Mouse (Mus musculus): ENCODE measurements around the gene Gapvd1. TPM values are rescaled to one million over a fixed set of nuclear protein-coding genes. Genes with fewer than 3 reads are reported as not detected.

The Gapvd1 gene
- polyA plus RNA-seq, 1 experiment from 2014 or later: 54.8 TPM

DNA sequence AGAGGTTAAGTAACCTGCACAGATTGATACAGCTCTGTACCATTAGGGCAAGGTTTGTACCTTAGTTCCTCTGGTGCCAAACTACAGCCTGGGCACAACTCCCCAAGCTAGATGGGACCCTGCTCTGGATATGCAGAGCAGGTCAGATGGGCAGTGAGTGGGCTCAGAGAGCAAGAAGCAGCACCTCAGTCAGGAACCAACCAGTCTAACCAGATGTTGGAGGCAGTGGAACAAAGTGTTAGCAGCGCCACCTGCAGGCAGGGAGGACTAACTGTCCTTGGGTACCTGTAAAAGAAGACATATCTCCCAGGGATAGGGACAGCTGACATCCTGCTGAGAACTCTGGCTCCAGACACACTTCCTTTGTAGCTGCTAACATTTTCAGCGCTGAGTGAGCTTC, 112.7 kb downstream of the Gapvd1 start:
- POLR2A ChIA-PET: no interaction called here
- DNase-seq (ENCODE audit: low read depth, low spot score): no peak
- no peak for TF ChIP-seq CTCF (IDR thresholded peaks at IDR 0.05)

DNA sequence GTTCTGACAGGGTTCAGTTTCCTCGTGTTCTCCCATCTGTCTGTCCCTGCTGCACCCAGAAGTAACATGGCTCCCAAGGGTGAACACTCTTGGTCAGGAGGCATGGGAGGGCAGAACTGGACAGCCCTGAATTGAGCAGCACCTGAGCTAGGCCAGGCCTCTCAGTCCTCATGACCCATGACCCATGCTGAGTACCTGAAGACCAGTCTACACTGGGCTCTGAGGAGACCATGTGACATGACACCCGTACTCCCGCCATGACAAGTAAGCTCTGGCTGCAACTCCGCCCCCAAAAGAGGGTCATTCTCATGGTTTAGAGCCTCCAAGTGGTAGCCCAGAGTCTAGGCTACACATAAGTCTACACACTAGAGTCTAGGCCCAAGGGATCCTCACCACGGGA, 115.3 kb downstream of the Gapvd1 start:
- CTCF ChIA-PET: interaction anchor here (0.7 to 1.0 kb wide), 4 partner anchors 14 to 271 kb away, joined by 3 to 4 read pairs (median 3); partner anchors contain the start of gene Pbx3
- no peak for ATAC-seq
- POLR2A ChIA-PET: no interaction called here
- no peak for DNase-seq (ENCODE audit: low read depth, low spot score)
- in situ Hi-C loops (cut with MboI; ENCODE audit: low pct_unique_long_range_greater_than_20kb): loop anchor here (5.0 to 25.0 kb wide), 3 partner anchors 252 to 815 kb away; no protein-coding TSS in a partner anchor
- no peak for TF ChIP-seq CTCF (IDR thresholded peaks at IDR 0.05)
- no peaks in the 10 kb centered on the region for H3K27me3 ChIP-seq

More for the DNA sequence above, 112.7 kb downstream of the Gapvd1 start:
- ATAC-seq: no peak
- H3K27me3 ChIP-seq: no peaks in the 10 kb centered on the region
- CTCF ChIA-PET: no interaction called here
- in situ Hi-C loops (cut with MboI; ENCODE audit: low pct_unique_long_range_greater_than_20kb): loop anchor here (5.0 to 25.0 kb wide), 2 partner anchors 255 to 665 kb away; no protein-coding TSS in a partner anchor

DNA sequence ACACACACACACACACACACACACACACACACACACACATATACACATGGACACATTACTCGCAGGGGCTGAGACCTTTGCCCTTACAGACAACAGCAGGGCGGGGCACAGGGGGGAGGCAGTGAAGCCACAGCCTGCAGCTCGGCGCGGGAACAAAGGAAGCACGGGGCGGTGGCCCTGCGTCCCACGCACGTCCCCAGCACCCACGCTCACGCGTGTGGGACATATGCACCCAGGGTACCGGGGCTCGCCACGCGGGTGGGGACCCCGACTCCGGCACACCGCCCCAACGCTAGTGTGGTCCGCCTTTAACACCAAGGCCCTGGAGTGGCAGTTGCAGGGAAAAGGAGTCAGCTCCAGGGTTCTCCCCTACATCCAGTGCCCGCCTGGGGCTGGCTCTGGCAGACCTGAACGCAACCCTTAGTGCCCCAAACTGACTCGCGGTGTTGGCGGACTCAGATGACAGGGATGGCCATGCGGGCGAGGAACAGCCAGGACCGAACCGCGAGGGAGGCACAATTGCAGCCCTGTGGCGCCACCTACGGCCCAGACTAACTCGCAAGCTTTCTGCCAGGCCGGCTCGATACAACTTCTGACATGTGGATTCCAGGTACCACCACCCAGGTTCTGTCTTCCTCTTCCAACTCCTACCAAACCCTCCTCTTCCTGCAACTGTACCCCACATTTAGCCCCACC, 115.9 kb downstream of the Gapvd1 start:
- ATAC-seq: peak; percentile 64
- ChIA-PET POLR2A (no interaction called here), CTCF (interaction anchor here (0.7 to 1.7 kb wide), 5 partner anchors 12 to 271 kb away, joined by 3 to 5 read pairs (median 3); partner anchors contain the start of gene Pbx3)
- H3K27me3 ChIP-seq: no peaks in the 10 kb centered on the region
- no peak for TF ChIP-seq CTCF (IDR thresholded peaks at IDR 0.05)
- DNase-seq (ENCODE audit: low read depth, low spot score): no peak
- in situ Hi-C loops (cut with MboI; ENCODE audit: low pct_unique_long_range_greater_than_20kb): loop anchor here (10.0 to 25.0 kb wide), 2 partner anchors 252 to 814 kb away; no protein-coding TSS in a partner anchor

DNA sequence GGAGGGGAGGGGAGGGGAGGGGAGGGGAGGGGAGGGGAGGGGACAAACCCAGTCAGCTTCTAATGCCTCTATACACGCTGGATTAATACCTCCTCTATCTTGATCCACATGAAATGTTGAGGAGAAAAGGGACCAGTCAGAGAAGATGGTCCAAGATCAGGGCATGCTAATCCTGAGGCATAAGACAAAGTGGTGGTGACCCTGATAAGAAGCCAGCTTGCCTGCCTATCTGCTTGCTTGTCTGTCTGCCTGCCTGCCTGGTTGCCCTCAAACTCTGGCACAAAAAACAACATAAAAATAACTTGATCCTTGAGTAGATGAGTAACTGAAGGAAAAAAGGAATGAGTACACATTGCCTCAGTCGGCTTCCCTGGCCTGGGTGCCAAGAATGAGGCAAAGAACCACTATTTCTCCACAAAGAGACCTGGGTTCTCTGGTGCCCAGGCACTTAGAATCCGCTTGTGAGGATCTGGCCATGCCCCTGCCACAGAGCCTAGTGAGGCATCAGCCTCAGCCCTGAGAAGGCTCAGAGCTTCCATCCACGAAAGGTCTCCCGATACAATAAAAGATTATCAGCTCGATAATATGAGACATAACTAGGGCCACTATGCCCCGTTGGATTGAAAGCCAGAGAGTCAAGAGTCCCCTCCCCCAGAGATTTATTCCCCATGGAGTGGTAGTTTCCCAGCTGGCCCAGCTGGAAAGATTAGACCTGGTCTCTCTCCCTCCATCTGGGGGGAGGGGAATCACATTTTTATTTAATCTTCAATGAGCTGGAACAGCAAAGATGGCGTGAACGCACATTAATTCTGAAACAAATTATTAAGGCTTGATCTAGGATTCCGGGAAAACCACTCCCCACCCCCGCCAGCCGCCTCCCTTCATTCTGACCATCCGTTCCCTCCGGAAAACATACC, 119.5 kb downstream of the Gapvd1 start:
- ATAC-seq: no peak
- ChIA-PET POLR2A (no interaction called here), CTCF (interaction anchor here (1.2 to 1.6 kb wide), 2 partner anchors 11 to 14 kb away, joined by 3 to 4 read pairs; no protein-coding TSS in a partner anchor)
- DNase-seq (ENCODE audit: low read depth, low spot score): no peak
- H3K27me3 ChIP-seq: no peaks in the 10 kb centered on the region
- in situ Hi-C loops (cut with MboI; ENCODE audit: low pct_unique_long_range_greater_than_20kb): loop anchor here (10.0 to 25.0 kb wide), 2 partner anchors 248 to 811 kb away; no protein-coding TSS in a partner anchor
- no peak for TF ChIP-seq CTCF (IDR thresholded peaks at IDR 0.05)

DNA sequence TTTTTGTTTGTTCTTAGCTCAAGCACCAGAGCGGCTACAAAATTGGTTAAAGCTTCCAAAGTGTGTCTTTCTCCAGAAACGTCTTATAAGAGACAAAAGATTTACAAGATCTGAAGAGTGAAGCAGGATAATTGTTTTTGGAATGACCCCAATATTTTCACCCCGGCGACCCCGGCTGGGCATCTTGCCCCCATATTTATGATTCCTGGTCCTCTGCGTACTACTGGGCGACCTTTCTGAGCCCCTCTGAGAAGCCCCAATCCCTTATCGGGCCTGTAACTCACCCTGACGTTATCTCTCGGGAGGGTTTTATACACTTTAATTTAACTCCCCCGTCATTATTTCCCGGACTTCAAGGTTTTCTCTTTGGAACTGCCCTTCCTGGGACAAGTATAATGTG, 123.0 kb downstream of the Gapvd1 start:
- ChIA-PET CTCF (no interaction called here), POLR2A (no interaction called here)
- in situ Hi-C loops (cut with MboI; ENCODE audit: low pct_unique_long_range_greater_than_20kb): loop anchor here (10.0 to 25.0 kb wide), 2 partner anchors 245 to 807 kb away; no protein-coding TSS in a partner anchor
- no peak for DNase-seq (ENCODE audit: low read depth, low spot score)
- H3K27me3 ChIP-seq: no peaks in the 10 kb centered on the region
- TF ChIP-seq CTCF (IDR thresholded peaks at IDR 0.05): no peak
- no peak for ATAC-seq

DNA sequence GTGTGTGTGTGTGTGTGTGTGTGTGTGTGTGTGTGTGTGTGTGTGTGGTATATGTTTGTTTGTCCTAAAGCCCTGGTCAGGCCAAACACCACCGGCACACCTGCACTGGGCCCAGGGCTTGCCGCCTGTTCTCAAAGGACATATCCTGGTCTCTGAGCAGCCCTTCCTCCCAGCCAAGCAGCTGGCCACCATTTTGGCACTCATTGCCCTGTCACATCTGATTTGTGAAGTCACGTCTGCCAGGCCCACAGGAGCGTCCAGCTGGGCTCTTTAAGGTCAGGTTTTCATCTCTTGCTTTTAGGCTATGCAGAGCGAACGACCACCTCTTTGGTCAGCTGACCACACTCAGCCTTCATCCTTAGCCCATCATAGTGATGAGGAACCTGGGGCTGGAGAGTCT, 124.6 kb downstream of the Gapvd1 start:
- ATAC-seq (no peak), DNase-seq (ENCODE audit: low read depth, low spot score) (no peak)
- ChIA-PET POLR2A (no interaction called here), CTCF (no interaction called here)
- TF ChIP-seq CTCF (IDR thresholded peaks at IDR 0.05): no peak
- in situ Hi-C loops (cut with MboI; ENCODE audit: low pct_unique_long_range_greater_than_20kb): loop anchor here (10.0 to 25.0 kb wide), 2 partner anchors 243 to 806 kb away; no protein-coding TSS in a partner anchor
- no peaks in the 10 kb centered on the region for H3K27me3 ChIP-seq

DNA sequence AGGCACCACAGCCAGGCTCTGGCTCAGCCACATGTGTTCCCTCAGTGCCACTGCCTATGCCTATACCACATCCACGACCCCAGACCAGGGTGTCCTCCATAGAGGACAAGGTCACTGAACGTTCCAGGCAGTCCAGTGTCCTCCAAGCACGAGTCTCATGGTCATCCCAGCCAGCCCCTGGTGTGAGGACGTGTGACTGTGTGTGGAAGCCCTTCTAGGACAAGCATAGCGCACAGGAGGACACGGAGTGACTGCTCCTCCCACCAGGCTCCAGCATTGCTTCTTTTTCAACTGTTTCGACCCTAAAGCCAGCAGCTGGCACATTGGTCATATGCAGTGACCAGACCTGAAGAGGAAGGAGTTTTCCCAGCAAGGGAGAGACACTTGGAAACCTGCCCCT, 125.3 kb downstream of the Gapvd1 start:
- POLR2A ChIA-PET: no interaction called here
- TF ChIP-seq CTCF (IDR thresholded peaks at IDR 0.05): no peak
- CTCF ChIA-PET: no interaction called here
- in situ Hi-C loops (cut with MboI; ENCODE audit: low pct_unique_long_range_greater_than_20kb): loop anchor here (10.0 to 25.0 kb wide), 3 partner anchors 242 to 875 kb away; no protein-coding TSS in a partner anchor
- no peak for ATAC-seq
- no peaks in the 10 kb centered on the region for H3K27me3 ChIP-seq
- no peak for DNase-seq (ENCODE audit: low read depth, low spot score)

DNA sequence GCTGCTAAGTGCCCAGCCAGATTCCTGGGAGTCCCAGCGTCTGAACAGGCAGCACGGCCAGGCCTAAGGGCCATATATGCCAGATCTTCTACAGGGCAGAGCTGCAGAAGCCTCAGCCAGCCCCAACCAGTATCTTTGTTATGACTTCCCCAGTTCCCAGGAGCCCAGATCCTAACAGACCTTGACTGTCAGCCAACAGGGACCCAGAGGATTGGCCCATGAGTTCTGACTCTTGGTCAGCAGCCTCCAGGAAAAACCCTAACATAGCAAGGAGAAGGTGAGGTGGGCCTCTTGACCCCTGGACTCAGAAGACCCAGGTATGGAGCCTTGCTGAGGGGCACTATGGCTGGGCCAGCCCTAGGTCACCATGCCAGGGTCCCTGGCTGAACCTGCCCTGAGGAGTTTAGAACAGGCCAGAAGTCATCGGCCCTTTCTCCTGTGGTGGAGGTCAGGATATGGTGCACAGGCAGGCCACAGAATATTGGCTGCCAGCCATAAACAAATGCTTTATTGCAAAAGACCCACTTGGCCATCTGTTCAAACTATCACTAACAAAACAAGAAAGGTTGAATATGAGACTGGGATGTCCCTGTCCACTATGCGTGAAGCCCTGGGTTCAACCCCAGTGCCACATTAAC, 126.0 kb downstream of the Gapvd1 start:
- no peak for TF ChIP-seq CTCF (IDR thresholded peaks at IDR 0.05)
- in situ Hi-C loops (cut with MboI; ENCODE audit: low pct_unique_long_range_greater_than_20kb): loop anchor here (10.0 to 25.0 kb wide), 2 partner anchors 242 to 874 kb away; no protein-coding TSS in a partner anchor
- no peak for ATAC-seq
- ChIA-PET CTCF (no interaction called here), POLR2A (no interaction called here)
- no peak for DNase-seq (ENCODE audit: low read depth, low spot score)
- no peaks in the 10 kb centered on the region for H3K27me3 ChIP-seq

DNA sequence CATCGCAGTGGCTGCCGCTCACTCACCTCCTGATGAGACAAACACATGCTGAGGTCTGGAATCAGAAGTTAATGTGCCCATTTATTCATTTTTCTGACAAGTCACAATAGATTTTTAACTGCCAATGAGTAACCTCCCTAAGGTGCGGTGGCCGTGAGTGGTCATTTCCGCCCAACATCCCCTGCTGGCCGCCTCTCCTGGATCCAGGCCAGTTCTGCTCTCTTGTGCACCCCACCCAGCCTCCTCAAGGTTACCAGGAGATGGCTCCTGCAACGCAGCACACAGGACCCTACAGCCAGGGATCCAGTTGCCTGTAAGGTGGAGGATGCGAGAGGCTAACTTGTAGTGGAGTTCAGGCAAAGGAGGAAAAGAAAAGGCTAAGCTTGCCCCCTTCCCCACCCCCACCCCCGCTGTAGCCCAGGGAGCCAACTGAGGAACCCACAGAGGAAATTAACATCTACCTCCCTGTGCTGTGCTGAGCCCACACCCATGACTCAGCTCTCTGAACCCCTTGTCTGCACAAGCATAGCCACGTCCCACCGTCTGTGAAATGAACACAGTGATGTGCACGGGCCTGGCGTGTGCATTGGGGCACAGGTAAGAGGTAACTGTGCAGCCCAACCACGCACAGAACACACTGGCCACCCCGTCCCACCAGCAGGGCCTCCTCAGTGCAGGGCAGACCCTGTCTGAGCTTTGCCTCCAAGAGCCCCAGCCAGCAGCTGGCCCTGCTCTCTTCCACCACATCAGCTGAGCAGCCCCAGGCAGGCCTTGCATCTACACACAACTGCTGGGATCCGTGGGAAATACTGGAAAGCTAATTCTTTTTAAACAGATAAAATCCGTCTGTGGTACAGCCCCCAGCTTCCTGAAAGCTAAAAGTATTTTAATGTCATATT, 127.5 kb downstream of the Gapvd1 start:
- ChIA-PET POLR2A (interaction anchor here (0.5 kb wide), 1 partner anchor 357 kb away, joined by 3 read pairs; no protein-coding TSS in a partner anchor), CTCF (interaction anchor here (1.8 kb wide), 1 partner anchor 10 kb away, joined by 5 read pairs; no protein-coding TSS in a partner anchor)
- no peaks in the 10 kb centered on the region for H3K27me3 ChIP-seq
- ATAC-seq (no peak), DNase-seq (ENCODE audit: low read depth, low spot score) (no peak)
- TF ChIP-seq CTCF (IDR thresholded peaks at IDR 0.05): no peak
- in situ Hi-C loops (cut with MboI; ENCODE audit: low pct_unique_long_range_greater_than_20kb): loop anchor here (10.0 to 25.0 kb wide), 2 partner anchors 240 to 873 kb away; no protein-coding TSS in a partner anchor

Other genes starting within 250 kb of the Gapvd1 start
- gene Hspa5, start 16.7 kb upstream of the Gapvd1 start, polyA plus RNA-seq (2021): 1,080 TPM
- 47.9 TPM for gene Rabepk, start 44.7 kb upstream of the Gapvd1 start, polyA plus RNA-seq (2021)
- 62.6 TPM for gene Fbxw2, start 71.1 kb upstream of the Gapvd1 start, polyA plus RNA-seq (2021)
- 0.10 TPM for gene Gm34653, start 77.8 kb upstream of the Gapvd1 start, polyA plus RNA-seq (2021)
- gene Cutal, start 119.2 kb upstream of the Gapvd1 start, polyA plus RNA-seq (2021): 33.2 TPM
- 82.5 TPM for gene Psmd5, start 119.7 kb upstream of the Gapvd1 start, polyA plus RNA-seq (2021)
- gene Phf19, start 158.8 kb upstream of the Gapvd1 start, polyA plus RNA-seq (2021): 0.99 TPM
- 0.19 TPM for gene Traf1, start 206.5 kb upstream of the Gapvd1 start, polyA plus RNA-seq (2021)